Mouse (Mus musculus): ENCODE measurements around the gene Tamm41. TPM values are rescaled to one million over a fixed set of nuclear protein-coding genes. Genes with fewer than 3 reads are reported as not detected.
A peak's percentile ranks its signal among the peaks of the same experiment; 100 is the strongest.

The Tamm41 gene
- polyA plus RNA-seq, 1 experiment: 28.4 TPM

- no peaks in the 10 kb centered on the region for H3K27me3 ChIP-seq (replicated peaks; ENCODE audit: control insufficient read depth, insufficient read depth, low read length)
- 65% methylated on average over 8 of the region's 8 CpGs for WGBS
- H3K4me3 ChIP-seq (ENCODE audit: insufficient read depth, low read depth, low read length): no peak overlapping the region
- DNase-seq: no peak
- no peaks in the 10 kb centered on the region for H3K4me1 ChIP-seq (ENCODE audit: control insufficient read depth, insufficient read depth, low read length)
- H3K27ac ChIP-seq (ENCODE audit: insufficient read depth, low read depth, low read length): no peak overlapping the region
- H3K36me3 ChIP-seq (ENCODE audit: control insufficient read depth, insufficient read depth, low read length): no peaks in the 10 kb centered on the region
- TF ChIP-seq POLR2A (IDR thresholded peaks at IDR 0.05; ENCODE audit: low read depth, low read length): no peak
- no peak for TF ChIP-seq CTCF (conservative IDR thresholded peaks at IDR 0.05; ENCODE audit: insufficient read depth, insufficient read length, low read depth, low read length)
Observed at GRCm38 (mm10) chr6:114993659-114994058, 44.0 kb downstream of the Tamm41 start.

- DNase-seq: no peak
- TF ChIP-seq CTCF (conservative IDR thresholded peaks at IDR 0.05; ENCODE audit: insufficient read depth, insufficient read length, low read depth, low read length) (no peak), POLR2A (IDR thresholded peaks at IDR 0.05; ENCODE audit: low read depth, low read length) (no peak)
- Histone ChIP-seq H3K4me3 (ENCODE audit: insufficient read depth, low read depth, low read length) (no peak overlapping the region), H3K27me3 (replicated peaks; ENCODE audit: control insufficient read depth, insufficient read depth, low read length) (no peaks in the 10 kb centered on the region), H3K27ac (ENCODE audit: insufficient read depth, low read depth, low read length) (no peak overlapping the region), H3K4me1 (ENCODE audit: control insufficient read depth, insufficient read depth, low read length) (no peaks in the 10 kb centered on the region), H3K36me3 (ENCODE audit: control insufficient read depth, insufficient read depth, low read length) (no peaks in the 10 kb centered on the region)
- 88% methylated on average over 4 of the region's 4 CpGs for whole genome bisulfite sequencing
Observed at GRCm38 (mm10) chr6:114991909-114992308, 45.8 kb downstream of the Tamm41 start.

GRCm38 (mm10) chr6:114988619-114988980, 49.1 kb downstream of the Tamm41 start:
- peak; percentile 67 for DNase-seq
- 34% methylated on average over 3 of the region's 3 CpGs for WGBS
- no peaks in the 10 kb centered on the region for H3K4me1 ChIP-seq (ENCODE audit: control insufficient read depth, insufficient read depth, low read length)
- TF ChIP-seq POLR2A (IDR thresholded peaks at IDR 0.05; ENCODE audit: low read depth, low read length): no peak
- H3K4me3 ChIP-seq (ENCODE audit: insufficient read depth, low read depth, low read length): no peak overlapping the region
- H3K27me3 ChIP-seq (replicated peaks; ENCODE audit: control insufficient read depth, insufficient read depth, low read length): no peaks in the 10 kb centered on the region
- no peaks in the 10 kb centered on the region for H3K36me3 ChIP-seq (ENCODE audit: control insufficient read depth, insufficient read depth, low read length)
- H3K27ac ChIP-seq (ENCODE audit: insufficient read depth, low read depth, low read length): peak overlapping the region; percentile 69

- H3K27me3 ChIP-seq (replicated peaks; ENCODE audit: control insufficient read depth, insufficient read depth, low read length): no peaks in the 10 kb centered on the region
- H3K36me3 ChIP-seq (ENCODE audit: control insufficient read depth, insufficient read depth, low read length): no peaks in the 10 kb centered on the region
- H3K27ac ChIP-seq (ENCODE audit: insufficient read depth, low read depth, low read length): peak overlapping the region; percentile 69; the same call in 1 of the 2 replicates
- no peak overlapping the region for H3K4me3 ChIP-seq (ENCODE audit: insufficient read depth, low read depth, low read length)
- no peaks in the 10 kb centered on the region for H3K4me1 ChIP-seq (ENCODE audit: control insufficient read depth, insufficient read depth, low read length)
- DNase-seq: peak; percentile 45
- TF ChIP-seq CTCF (conservative IDR thresholded peaks at IDR 0.05; ENCODE audit: insufficient read depth, insufficient read length, low read depth, low read length): no peak
- no peak for TF ChIP-seq POLR2A (IDR thresholded peaks at IDR 0.05; ENCODE audit: low read depth, low read length)
- WGBS: 63% methylated on average over 7 of the region's 7 CpGs
Observed at GRCm38 (mm10) chr6:114987966-114988618, 49.6 kb downstream of the Tamm41 start.

- H3K27ac ChIP-seq (ENCODE audit: insufficient read depth, low read depth, low read length): no peak overlapping the region
- H3K4me3 ChIP-seq (ENCODE audit: insufficient read depth, low read depth, low read length): no peak overlapping the region
Observed at GRCm38 (mm10) chr6:114982671-114983070, 55.0 kb downstream of the Tamm41 start.

GRCm38 (mm10) chr6:114979715-114980114, 58.0 kb downstream of the Tamm41 start:
- H3K27me3 ChIP-seq (replicated peaks; ENCODE audit: control insufficient read depth, insufficient read depth, low read length): no peaks in the 10 kb centered on the region
- no peak overlapping the region for H3K4me3 ChIP-seq (ENCODE audit: insufficient read depth, low read depth, low read length)
- no peak for DNase-seq
- H3K27ac ChIP-seq (ENCODE audit: insufficient read depth, low read depth, low read length): no peak overlapping the region
- no peaks in the 10 kb centered on the region for H3K4me1 ChIP-seq (ENCODE audit: control insufficient read depth, insufficient read depth, low read length)
- TF ChIP-seq POLR2A (IDR thresholded peaks at IDR 0.05; ENCODE audit: low read depth, low read length) (no peak), CTCF (conservative IDR thresholded peaks at IDR 0.05; ENCODE audit: insufficient read depth, insufficient read length, low read depth, low read length) (no peak)
- 70% methylated on average over 1 of the region's 1 CpGs for WGBS
- H3K36me3 ChIP-seq (ENCODE audit: control insufficient read depth, insufficient read depth, low read length): no peaks in the 10 kb centered on the region

More at GRCm38 (mm10) chr6:114982671-114983070, 55.0 kb downstream of the Tamm41 start:
- no peaks in the 10 kb centered on the region for H3K36me3 ChIP-seq (ENCODE audit: control insufficient read depth, insufficient read depth, low read length)
- H3K27me3 ChIP-seq (replicated peaks; ENCODE audit: control insufficient read depth, insufficient read depth, low read length): no peaks in the 10 kb centered on the region
- 50% methylated on average over 7 of the region's 7 CpGs for WGBS
- no peak for DNase-seq
- H3K4me1 ChIP-seq (ENCODE audit: control insufficient read depth, insufficient read depth, low read length): no peaks in the 10 kb centered on the region
- no peak for TF ChIP-seq CTCF (conservative IDR thresholded peaks at IDR 0.05; ENCODE audit: insufficient read depth, insufficient read length, low read depth, low read length)
- TF ChIP-seq POLR2A (IDR thresholded peaks at IDR 0.05; ENCODE audit: low read depth, low read length): no peak

- no peaks in the 10 kb centered on the region for H3K27me3 ChIP-seq (replicated peaks; ENCODE audit: control insufficient read depth, insufficient read depth, low read length)
- H3K4me1 ChIP-seq (ENCODE audit: control insufficient read depth, insufficient read depth, low read length): peaks cover 4% of the 10 kb centered on the region; the same call in 1 of the 2 replicates
- 81% methylated on average over 7 of the region's 7 CpGs for WGBS
- H3K4me3 ChIP-seq (ENCODE audit: insufficient read depth, low read depth, low read length): no peak overlapping the region
- H3K27ac ChIP-seq (ENCODE audit: insufficient read depth, low read depth, low read length): no peak overlapping the region
- H3K36me3 ChIP-seq (ENCODE audit: control insufficient read depth, insufficient read depth, low read length): no peaks in the 10 kb centered on the region
- no peak for DNase-seq
- TF ChIP-seq CTCF (conservative IDR thresholded peaks at IDR 0.05; ENCODE audit: insufficient read depth, insufficient read length, low read depth, low read length) (no peak), POLR2A (IDR thresholded peaks at IDR 0.05; ENCODE audit: low read depth, low read length) (no peak)
Observed at GRCm38 (mm10) chr6:114976915-114977419, 60.7 kb downstream of the Tamm41 start.
